Mouse (Mus musculus): Measurements from ENCODE around the gene Eif4a1. TPM values are rescaled to one million over a fixed set of nuclear protein-coding genes. Genes with fewer than 3 reads are reported as not detected.
"Not testable (repeated sequence)": the region's sequence is repeated elsewhere in the genome, so short reads cannot be mapped to it uniquely, and the experiment has no call there.

Gene Eif4a1
- polyA plus RNA-seq, 1 experiment from 2014 or later = 476 TPM

DNA sequence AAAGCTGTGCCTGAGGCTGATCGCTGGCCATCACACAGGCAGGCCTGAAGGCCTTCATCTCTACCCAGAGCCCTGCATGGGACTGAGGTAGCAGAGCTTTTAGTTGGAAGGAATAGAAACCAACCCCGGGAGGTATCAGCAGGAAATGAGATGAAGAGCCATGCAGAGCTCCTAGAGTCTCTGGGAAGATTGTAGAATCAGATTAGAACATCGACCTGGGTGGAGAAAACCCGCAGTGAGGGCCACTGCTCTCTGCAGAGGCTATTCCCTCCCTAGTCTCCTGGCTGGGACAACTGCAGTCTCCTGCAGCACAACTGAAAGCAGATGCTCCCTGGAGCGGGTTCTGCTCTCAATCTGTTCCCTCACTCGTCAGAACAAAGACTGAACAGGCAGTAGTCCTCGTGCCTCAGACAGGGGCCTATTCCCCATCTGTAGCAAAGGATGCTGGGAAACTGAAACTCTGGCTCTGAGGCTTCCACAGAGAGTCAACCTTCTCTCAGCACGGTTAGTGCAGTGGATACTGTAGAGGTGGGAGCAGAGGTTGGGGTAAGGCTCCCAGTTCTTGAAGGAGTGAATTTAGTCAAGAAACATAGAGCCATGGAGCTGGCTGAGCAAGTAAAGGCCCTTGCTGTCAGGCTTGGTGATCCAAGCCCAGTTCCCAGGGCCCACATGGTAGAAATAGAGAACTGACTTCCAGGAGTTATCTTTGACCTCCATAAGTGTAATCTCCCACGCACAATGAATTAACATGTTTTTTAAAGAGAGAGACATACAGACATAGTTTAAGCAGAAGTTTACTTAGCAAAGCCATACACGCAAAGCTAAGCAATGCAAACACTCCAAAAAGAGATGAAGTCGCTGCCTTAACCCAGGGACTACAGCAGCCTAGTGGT is 37.6 kb upstream of the Eif4a1 start:
- H3K27ac ChIP-seq (replicated peaks) = no peak overlapping the region
- ATAC-seq (ENCODE audit: low FRiP score, low read depth) = no peak
- H3K4me2 ChIP-seq = no peak overlapping the region
- H3K9ac ChIP-seq = no peak overlapping the region
- peaks cover 8% of the 10 kb centered on the region; the same call in 1 of the 2 replicates for H3K4me1 ChIP-seq (replicated peaks)
- 54% methylated on average over 11 of the region's 11 CpGs for WGBS
- H3K9me3 ChIP-seq = no peaks in the 10 kb centered on the region
- no peaks in the 10 kb centered on the region for H3K27me3 ChIP-seq
- H3K36me3 ChIP-seq = no peaks in the 10 kb centered on the region
- H3K4me3 ChIP-seq = no peak overlapping the region

DNA sequence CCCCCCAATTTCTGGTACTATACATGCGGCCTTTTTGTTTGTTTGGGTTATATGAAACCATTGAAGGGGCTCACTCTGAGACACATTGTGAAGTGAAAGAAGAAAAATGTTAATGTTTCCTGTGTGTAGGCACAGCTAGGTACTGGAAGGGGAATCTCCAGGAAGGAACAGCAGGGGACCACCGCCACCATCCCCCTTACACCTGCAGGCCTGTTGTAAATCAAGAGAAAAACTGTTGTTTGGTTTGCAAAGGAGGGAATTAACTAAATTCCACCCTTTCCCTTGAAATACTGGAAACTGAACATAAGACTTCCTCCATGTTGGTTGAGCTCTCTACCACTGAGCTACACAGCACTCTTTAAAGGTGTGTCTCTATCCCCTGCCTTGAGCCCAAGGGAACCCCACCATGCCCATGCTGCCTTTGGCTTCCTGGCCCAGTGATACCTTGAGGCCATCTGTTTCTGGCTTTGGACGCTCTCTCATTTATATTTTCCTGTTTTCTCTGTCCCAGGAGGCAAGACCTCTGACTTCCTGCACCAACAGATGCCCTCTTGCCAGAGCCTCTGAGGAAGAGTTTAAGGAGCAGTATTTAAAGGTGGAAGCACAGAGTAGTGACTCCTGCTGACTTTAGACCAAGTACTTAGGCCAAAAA is 36.5 kb upstream of the Eif4a1 start:
- ATAC-seq (ENCODE audit: low FRiP score, low read depth) = no peak
- peaks cover 8% of the 10 kb centered on the region; the same call in 1 of the 2 replicates for H3K4me1 ChIP-seq (replicated peaks)
- 85% methylated on average over 3 of the region's 3 CpGs for WGBS

DNA sequence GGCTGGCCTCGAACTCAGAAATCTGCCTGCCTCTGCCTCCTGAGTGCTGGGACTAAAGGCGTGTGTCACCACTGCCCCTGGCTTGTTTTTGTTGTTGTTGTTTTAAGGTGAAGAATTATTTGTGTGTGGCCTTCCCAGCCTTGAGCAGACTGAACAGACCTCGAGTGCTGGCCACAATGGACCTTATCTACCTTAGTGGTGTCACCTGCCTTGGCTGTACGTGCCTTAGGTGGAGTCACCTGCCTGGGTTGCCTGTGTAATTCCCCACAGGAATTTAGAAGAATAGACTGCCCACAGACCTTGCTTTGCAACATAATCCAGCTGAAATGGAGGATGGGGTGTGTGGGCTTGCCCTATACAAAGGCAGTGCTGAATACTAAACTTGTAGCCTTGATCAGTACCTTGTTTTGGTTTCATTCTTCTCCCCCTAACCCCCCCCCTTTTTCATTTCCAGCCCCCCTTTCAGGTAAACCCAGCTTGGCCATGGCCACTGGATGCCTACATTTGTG is 35.7 kb upstream of the Eif4a1 start:
- Histone ChIP-seq H3K4me2 (no peak overlapping the region), H3K27me3 (no peaks in the 10 kb centered on the region), H3K27ac (replicated peaks) (no peak overlapping the region), H3K9me3 (no peaks in the 10 kb centered on the region), H3K9ac (no peak overlapping the region), H3K36me3 (no peaks in the 10 kb centered on the region), H3K4me3 (no peak overlapping the region), H3K4me1 (replicated peaks) (peaks cover 8% of the 10 kb centered on the region; the same call in 1 of the 2 replicates)
- ATAC-seq (ENCODE audit: low FRiP score, low read depth) = no peak
- 86% methylated on average over 4 of the region's 4 CpGs for WGBS

More for the DNA sequence above, 36.5 kb upstream of the Eif4a1 start:
- no peak overlapping the region for H3K27ac ChIP-seq (replicated peaks)
- no peaks in the 10 kb centered on the region for H3K36me3 ChIP-seq
- H3K4me3 ChIP-seq = no peak overlapping the region
- no peaks in the 10 kb centered on the region for H3K9me3 ChIP-seq
- H3K4me2 ChIP-seq = no peak overlapping the region
- no peak overlapping the region for H3K9ac ChIP-seq
- H3K27me3 ChIP-seq = no peaks in the 10 kb centered on the region

DNA sequence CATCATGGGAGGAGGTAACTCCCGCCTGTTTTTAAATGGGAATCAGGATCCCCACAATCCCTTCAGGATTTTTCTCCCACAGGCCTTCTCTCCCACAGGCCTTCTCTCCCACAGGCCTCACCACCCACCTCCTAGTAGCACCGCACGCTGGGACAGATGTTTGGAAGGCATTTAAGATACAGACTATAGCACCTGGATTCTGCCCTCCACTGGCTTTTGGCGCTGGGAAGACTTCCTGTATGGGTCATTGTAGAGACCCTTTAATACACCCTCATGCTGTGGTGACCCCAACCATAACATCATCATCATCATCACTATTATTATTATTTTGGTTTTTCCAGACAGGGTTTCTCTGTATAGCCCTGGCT is 35.2 kb upstream of the Eif4a1 start:
- H3K9me3 ChIP-seq = no peaks in the 10 kb centered on the region
- 82% methylated on average over 4 of the region's 4 CpGs for WGBS
- H3K27me3 ChIP-seq = no peaks in the 10 kb centered on the region
- no peak overlapping the region for H3K4me3 ChIP-seq
- H3K27ac ChIP-seq (replicated peaks) = peak overlapping the region; percentile 57
- no peak overlapping the region for H3K9ac ChIP-seq
- ATAC-seq (ENCODE audit: low FRiP score, low read depth) = no peak
- no peaks in the 10 kb centered on the region for H3K36me3 ChIP-seq
- peaks cover 8% of the 10 kb centered on the region; the same call in 1 of the 2 replicates for H3K4me1 ChIP-seq (replicated peaks)
- no peak overlapping the region for H3K4me2 ChIP-seq

DNA sequence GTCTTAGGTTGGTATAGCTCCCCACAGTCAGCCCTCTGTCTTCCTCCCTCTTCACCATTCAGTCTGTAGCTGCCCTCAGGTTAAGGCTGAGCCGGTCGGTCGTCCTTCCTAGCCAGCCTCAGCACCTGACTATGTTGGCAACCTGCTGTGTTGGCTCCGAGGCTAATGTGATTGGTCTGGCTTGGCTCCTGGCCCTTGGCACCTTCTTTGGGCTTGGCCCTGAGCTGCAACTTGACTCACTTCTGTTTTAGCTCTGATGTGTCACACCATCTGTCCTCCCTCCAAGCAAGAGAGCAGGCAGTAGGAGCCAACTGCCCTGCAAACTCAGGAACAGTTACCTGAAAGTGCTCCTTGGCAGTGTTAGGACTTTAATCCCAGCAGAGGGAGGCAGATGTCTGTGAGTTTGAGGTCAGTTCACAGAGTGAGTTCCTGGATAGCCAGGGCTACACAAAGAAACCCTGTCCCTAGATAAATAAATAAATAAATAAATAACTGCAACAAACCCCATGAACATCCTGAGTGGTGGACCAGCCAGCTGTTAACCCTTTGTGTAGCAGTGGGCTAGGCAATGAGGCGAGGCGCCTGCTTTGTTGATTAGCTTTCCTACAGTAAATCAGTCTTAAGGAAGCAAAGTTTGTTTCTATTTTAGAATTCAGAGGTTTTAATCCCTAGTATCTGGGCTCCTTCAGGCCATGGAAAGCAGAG is 34.7 kb upstream of the Eif4a1 start:
- Histone ChIP-seq H3K9me3 (no peaks in the 10 kb centered on the region), H3K27ac (replicated peaks) (peak overlapping the region; percentile 57), H3K4me2 (no peak overlapping the region), H3K4me1 (replicated peaks) (peaks cover 8% of the 10 kb centered on the region; the same call in 1 of the 2 replicates), H3K36me3 (no peaks in the 10 kb centered on the region), H3K4me3 (no peak overlapping the region), H3K27me3 (no peaks in the 10 kb centered on the region), H3K9ac (no peak overlapping the region)
- no peak for ATAC-seq (ENCODE audit: low FRiP score, low read depth)
- WGBS = 51% methylated on average over 6 of the region's 6 CpGs

DNA sequence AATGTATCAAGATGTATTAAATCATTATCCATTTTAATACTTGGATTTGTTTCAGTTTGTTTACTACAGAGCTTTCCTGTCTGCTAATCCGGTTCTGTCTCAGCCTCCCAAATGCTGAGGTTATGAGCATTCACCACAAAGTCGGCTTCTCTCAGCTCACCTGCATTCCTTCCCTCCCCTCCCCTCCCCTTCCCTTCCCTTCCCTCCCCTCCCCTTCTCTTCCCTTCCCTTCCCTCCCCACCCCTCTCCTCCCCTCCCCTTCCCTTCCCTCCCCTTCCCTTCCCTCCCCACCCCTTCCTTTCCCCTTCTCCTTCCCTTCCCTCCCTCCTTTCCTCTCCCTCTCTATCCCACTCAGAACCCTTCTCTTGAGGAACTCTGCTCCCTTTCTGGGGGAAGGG is 32.4 kb upstream of the Eif4a1 start:
- Histone ChIP-seq H3K9me3 (no peaks in the 10 kb centered on the region), H3K27ac (replicated peaks) (no peak overlapping the region), H3K27me3 (no peaks in the 10 kb centered on the region), H3K4me1 (replicated peaks) (peaks cover 8% of the 10 kb centered on the region; the same call in 1 of the 2 replicates), H3K4me2 (no peak overlapping the region), H3K36me3 (no peaks in the 10 kb centered on the region), H3K4me3 (no peak overlapping the region), H3K9ac (no peak overlapping the region)
- WGBS = 53% methylated on average over 2 of the region's 2 CpGs
- ATAC-seq (ENCODE audit: low FRiP score, low read depth) = no peak

DNA sequence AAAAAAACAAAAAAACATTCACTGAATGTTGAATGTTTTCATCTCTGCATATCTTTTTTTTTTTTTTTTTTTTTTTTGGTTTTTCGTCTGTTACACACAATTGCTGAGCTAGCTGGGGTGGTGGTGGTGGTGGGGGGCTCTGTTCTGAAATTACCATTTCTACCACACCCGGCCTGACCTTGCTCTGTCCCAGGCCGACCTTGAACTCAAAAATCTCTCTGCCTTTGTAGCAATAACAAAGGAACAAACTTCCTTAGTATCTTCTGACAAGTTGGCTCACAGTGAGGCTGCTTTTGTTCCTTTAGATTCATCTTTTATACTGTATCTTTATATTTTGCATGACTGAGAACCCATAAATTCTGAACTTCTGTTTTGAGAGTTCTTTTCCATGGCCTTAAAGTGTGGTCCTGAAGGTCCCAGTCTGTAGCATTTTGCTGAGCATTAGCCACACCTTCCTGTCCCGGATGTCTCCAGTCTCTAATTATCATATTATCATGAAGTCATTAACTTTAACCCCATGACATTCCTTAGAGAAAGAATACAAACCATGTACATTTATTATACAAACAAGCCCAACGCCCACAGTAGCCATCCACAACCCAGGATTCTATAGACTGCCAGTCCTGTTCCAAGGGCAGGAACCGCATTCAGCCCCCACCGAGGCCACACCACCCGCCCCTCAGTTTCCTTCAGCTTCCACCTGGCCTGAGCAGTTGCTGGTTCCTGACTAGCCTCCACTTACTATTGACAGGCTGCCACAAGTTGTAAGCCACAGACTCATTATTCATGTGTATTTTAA is 31.8 kb upstream of the Eif4a1 start:
- no peak overlapping the region for H3K4me3 ChIP-seq
- WGBS = 63% methylated on average over 8 of the region's 8 CpGs

DNA sequence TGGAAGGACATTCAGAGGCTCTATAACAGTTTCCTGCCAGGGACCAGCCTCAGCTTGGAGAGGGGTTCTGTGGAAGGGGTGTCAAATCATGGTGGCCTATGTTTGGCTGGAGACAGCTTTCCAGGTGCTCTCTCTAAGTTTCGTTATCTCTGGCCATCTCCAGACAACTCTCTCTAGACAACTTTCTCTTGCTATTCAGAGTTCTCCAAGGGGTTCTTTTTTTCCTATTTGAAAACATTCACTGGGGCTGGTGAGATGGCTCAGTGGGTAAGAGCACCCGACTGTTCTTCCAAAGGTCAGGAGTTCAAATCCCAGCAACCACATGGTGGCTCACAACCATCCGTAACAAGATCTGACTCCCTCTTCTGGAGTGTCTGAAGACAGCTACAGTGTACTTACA is 31.2 kb upstream of the Eif4a1 start:
- WGBS = 68% methylated on average over 3 of the region's 3 CpGs
- not testable (repeated sequence) for ATAC-seq (ENCODE audit: low FRiP score, low read depth); H3K9ac ChIP-seq

More for the DNA sequence above, 31.8 kb upstream of the Eif4a1 start:
- no peak for ATAC-seq (ENCODE audit: low FRiP score, low read depth)
- Histone ChIP-seq H3K27ac (replicated peaks) (no peak overlapping the region), H3K4me2 (no peak overlapping the region), H3K4me1 (replicated peaks) (peaks cover 5% of the 10 kb centered on the region; the same call in 1 of the 2 replicates), H3K27me3 (no peaks in the 10 kb centered on the region), H3K36me3 (no peaks in the 10 kb centered on the region), H3K9ac (no peak overlapping the region), H3K9me3 (no peaks in the 10 kb centered on the region)

DNA sequence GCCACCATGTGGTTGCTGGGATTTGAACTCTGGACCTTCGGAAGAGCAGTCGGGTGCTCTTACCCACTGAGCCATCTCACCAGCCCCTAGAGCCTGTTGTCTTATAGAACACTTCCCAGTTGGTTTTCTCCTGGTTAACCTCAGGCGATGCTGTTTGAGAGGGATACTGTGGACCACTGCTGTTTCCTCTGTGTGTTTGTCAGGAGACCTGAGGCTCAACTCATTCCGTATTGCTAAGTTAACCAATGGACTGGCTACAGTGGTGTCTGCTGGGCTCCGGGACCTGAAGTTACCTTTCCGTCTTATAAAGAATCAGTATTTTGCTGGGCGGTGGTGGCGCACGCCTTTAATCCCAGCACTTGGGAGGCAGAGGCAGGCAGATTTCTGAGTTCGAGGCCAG is 30.7 kb upstream of the Eif4a1 start:
- H3K4me2 ChIP-seq; H3K4me1 ChIP-seq (replicated peaks); ATAC-seq (ENCODE audit: low FRiP score, low read depth); H3K27me3 ChIP-seq; H3K4me3 ChIP-seq; H3K36me3 ChIP-seq; H3K9ac ChIP-seq; H3K27ac ChIP-seq (replicated peaks); H3K9me3 ChIP-seq: not testable (repeated sequence)
- 97% methylated on average over 10 of the region's 10 CpGs for WGBS

More for the DNA sequence above, 31.2 kb upstream of the Eif4a1 start:
- H3K4me1 ChIP-seq (replicated peaks); H3K4me3 ChIP-seq; H3K27me3 ChIP-seq; H3K4me2 ChIP-seq; H3K36me3 ChIP-seq; H3K27ac ChIP-seq (replicated peaks); H3K9me3 ChIP-seq: not testable (repeated sequence)

DNA sequence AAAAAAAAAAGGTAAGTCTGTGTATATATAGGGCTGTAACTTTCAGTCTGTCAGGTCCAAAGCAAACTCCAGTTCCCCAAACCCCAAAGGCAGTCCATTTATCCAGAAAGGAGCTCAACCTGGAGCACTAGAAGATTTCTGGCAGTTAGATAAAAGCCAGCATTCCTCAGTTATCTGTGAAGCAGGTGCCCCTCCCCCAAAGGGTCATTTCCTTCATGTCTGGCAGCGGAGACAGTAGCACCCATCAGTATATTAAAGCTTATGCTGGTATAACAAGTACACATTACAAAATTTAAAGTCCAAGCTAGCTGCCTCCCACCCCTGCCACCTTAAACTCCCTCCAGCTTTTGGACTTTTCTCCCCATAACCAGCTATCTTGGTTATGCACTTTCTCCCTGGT is 27.4 kb upstream of the Eif4a1 start:
- 76% methylated on average over 1 of the region's 1 CpGs for WGBS
- Histone ChIP-seq H3K27me3 (no peaks in the 10 kb centered on the region), H3K9me3 (no peaks in the 10 kb centered on the region), H3K36me3 (no peaks in the 10 kb centered on the region), H3K27ac (replicated peaks) (no peak overlapping the region), H3K4me1 (replicated peaks) (peaks cover 15% of the 10 kb centered on the region), H3K4me3 (no peak overlapping the region), H3K9ac (no peak overlapping the region), H3K4me2 (no peak overlapping the region)
- ATAC-seq (ENCODE audit: low FRiP score, low read depth) = no peak

DNA sequence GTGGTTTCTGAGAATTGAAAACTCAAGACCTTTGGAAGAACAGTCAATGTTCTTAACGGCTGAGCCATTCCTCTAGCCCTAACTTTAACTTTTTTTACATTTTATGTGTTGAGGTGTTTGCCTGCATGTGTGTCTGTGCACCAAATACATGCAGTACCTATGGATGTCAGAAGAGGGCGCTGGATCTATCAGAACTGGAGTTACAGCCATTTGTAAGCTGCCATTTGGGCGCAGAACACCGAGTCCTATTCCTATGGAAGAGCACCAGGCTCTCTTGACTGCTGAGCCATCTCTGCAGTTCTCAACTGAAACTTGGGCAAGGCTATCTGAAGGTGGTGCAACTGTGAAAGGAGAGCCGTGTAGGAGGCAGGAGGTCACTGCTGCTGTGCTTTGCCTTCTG is 26.4 kb upstream of the Eif4a1 start:
- H3K36me3 ChIP-seq = no peaks in the 10 kb centered on the region
- H3K4me2 ChIP-seq = no peak overlapping the region
- no peak overlapping the region for H3K27ac ChIP-seq (replicated peaks)
- no peaks in the 10 kb centered on the region for H3K9me3 ChIP-seq
- H3K27me3 ChIP-seq = no peaks in the 10 kb centered on the region
- H3K4me3 ChIP-seq = no peak overlapping the region
- peaks cover 15% of the 10 kb centered on the region for H3K4me1 ChIP-seq (replicated peaks)
- no peak overlapping the region for H3K9ac ChIP-seq
- ATAC-seq (ENCODE audit: low FRiP score, low read depth) = no peak
- WGBS = 69% methylated on average over 5 of the region's 5 CpGs
